Mouse (Mus musculus) layer of hippocampus, adult 11-12 months (tissue): ENCODE data around the gene Olfr361.
"Not testable (repeated sequence)": the region's sequence is repeated elsewhere in the genome, so short reads cannot be mapped to it uniquely, and the experiment has no call there.

Experiments used
- DNase-seq: peaks from one replicate; pipeline ENCODE4 v3.0.0; 2022; ENCODE audit warnings: low spot score

The Olfr361 gene

DNA sequence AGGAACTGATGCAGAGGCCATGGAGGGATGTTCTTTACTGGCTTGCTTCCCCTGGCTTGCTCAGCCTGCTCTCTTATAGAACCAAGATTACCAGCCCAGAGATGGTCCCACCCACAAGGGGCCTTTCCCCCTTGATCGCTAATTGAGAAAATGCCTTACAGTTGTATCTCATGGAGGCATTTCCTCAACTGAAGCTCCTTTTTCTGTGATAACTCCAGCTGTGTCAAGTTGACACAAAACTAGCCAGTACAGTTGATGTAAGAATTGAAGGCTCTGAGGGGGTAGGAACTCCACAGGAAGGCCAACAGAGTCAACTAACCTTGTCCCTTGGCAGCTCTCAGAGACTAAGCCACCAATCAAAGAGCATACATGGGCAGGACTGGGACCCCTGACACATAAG, at the start of gene Olfr361:
TSS of gene Olfr361 (minus strand) at position 101 of the 400 bp plus-strand sequence.
- DNase-seq = not testable (repeated sequence)

DNA sequence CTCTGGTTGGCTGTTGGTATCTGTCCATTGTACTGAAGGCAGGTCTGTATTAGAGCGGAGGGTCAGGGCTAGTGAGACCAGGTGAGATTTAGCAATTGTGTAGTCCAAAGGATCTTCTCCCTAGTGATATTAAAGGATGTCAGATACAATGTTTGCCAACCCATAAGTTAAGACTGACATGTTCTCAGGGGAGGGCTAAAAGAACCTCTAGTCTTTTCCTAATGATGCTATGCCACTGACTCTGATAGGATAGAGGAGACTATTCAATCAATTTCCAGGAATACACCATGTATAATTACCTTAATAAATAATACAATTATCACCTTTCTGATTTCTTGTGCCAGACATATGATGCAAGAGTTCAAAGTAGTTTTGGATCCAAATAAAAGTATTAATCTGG, 28.7 kb upstream of the Olfr361 start, which contains the start of gene Olfr362:
TSS of gene Olfr362 (minus strand) at position 101 of the 400 bp plus-strand sequence.
- no peak for DNase-seq

DNA sequence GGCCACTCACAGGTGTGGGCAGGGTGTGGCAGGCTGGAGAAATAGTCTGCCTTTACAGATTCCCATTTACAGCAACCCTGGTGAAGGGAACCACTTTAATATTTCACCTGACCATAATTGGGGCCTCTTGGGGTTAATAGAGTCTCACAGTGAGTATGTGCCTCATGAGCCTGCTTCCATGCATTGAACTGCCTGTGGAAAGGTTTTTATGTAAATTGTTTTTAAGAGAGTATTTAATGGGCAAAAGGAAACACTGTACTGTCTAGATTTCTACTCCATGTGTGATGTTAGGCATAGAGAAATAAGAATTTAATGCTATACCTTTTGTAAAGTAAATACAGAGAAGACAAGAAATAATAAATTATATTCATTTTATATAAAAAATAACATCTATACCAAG, 23.6 kb downstream of the Olfr361 start, which contains the start of gene Olfr360:
TSS of gene Olfr360 (plus strand) at position 301 of the 400 bp plus-strand sequence.
- no peak for DNase-seq
